Mouse (Mus musculus) lung, postnatal 10 days (tissue): ENCODE results near the gene Rasip1.

ENCODE experiments used
- DNase-seq: peaks from one replicate; pipeline ENCODE4 v3.0.0; 2021

Gene Rasip1

GRCm38 (mm10) chr7:45627261-45627660, at the start of gene Rasip1:
Gene Rasip1 (plus strand): TSS chr7:45627488.
- peak; percentile 84 for DNase-seq

DNA sequence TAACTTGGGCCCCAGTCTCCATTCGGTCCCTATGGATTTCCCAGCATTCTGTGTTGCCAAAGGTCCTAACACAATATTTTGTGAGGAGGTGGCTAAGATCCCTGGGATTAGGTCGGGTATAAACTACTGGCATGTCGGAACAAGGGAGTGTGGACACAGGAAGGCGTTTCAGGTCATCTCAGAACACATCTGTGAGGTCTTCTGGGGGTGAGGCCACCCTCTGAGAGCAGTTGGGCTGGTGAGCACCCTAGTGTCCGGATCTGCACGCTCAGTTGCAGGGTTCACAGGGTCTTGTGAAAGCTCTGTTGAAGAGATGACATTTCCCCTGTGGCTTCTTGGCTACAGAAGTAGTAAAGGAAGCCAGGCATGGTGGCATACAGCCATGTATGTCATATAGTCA, 41.4 kb upstream of the Rasip1 start:
- no peak for DNase-seq

GRCm38 (mm10) chr7:45587631-45588592, 39.4 kb upstream of the Rasip1 start:
- no peak for DNase-seq

- peak; percentile 97 for DNase-seq
Observed at GRCm38 (mm10) chr7:45589173-45589572, 38.1 kb upstream of the Rasip1 start.

- DNase-seq = no peak
Observed at GRCm38 (mm10) chr7:45589898-45590297, 37.4 kb upstream of the Rasip1 start.

- DNase-seq = peak; percentile 25
Observed at GRCm38 (mm10) chr7:45590874-45591273, 36.4 kb upstream of the Rasip1 start.

DNA sequence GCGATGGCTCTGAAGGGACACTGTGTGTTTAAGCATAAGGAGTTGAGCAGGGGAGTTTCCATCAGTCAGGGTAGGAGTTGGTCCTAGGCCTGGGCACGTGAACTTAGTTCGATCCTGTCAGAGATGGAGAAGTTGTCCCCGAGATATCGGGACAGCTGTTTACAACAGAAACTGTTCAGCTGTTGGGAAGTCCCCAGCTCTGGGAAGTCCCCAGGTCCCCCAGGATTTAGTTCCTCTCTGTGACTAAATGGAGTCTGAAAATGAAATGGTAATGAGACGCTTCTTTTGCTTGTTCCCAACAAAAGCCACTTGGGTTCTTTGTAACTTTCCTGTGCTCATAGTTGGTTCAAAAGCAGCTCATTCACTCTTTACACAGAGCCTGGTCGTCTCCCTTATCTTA, 35.4 kb upstream of the Rasip1 start:
- DNase-seq = no peak

GRCm38 (mm10) chr7:45593118-45593815, 34.0 kb upstream of the Rasip1 start:
- peak; percentile 80 for DNase-seq

DNA sequence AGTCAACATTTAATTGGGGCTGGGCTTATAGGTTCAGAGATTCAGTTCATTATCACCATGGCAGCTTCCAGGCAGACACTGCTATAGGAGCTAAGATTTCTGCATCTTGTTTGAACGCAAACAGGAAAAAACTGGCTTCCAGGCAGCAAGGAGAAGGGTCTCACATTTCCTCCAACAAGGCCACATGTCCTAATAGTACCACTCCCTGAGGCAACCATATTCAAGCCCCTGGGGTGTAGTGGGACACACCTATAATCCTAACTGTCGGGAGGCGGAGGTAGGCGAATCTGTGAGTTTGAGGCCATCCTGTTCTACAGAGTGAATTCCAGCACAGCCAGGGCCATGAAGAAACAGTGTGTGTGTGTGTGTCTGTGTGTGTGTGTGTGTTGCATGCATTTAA, 32.1 kb upstream of the Rasip1 start:
- DNase-seq = no peak

DNA sequence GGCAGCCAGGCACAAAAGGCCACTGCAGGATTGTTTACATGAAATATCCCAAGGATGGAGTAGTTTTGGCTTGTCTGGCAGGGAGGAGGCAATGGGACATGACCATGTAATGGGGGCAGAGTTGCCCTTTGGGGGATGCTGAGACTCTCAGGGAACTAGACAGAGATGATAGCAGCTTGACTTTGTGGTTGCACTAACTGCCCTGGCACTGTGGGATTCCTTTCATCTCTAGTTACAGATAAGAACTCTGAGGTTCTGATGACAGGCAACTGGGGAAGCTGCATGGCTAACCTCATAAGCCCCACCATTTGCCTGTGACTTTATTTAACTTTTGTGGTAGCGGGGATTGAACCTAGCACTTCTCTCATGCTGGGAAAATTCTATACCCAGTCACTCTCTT, 31.2 kb upstream of the Rasip1 start:
- DNase-seq = no peak

GRCm38 (mm10) chr7:45597013-45597412, 30.3 kb upstream of the Rasip1 start:
- DNase-seq = no peak

- no peak for DNase-seq
Observed at GRCm38 (mm10) chr7:45597527-45597926, 29.8 kb upstream of the Rasip1 start.

GRCm38 (mm10) chr7:45598960-45599879, 28.1 kb upstream of the Rasip1 start:
- DNase-seq = no peak

DNA sequence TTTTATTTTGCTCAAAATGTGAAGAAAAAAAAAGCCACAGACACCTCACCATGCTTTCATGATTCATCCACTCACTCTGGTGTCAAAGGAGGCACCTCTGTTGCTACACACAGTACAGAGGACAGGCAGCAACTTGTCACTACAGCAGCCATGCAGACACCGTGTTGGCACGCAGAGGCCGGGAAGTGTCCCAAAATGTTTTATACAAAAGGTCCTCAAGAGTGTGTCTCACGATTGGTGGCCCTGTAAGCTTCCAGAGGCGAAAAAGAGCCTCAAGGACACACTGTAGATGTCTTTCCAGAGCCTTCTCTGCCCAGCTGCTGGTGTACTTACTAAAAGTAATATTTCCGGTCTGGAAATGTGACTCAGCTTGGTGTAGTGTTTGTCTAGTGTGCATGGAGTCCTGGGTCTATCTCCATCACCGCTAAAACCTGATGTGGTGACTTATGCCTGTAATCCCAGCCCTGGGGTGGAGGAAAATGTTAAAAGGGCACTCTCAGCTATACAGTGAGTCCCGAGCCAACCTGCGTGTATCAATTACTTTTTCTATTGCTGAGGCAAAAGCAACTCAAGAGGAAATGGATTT, 21.5 kb upstream of the Rasip1 start:
- no peak for DNase-seq

- DNase-seq = no peak
Observed at GRCm38 (mm10) chr7:45609511-45609910, 17.8 kb upstream of the Rasip1 start.

DNA sequence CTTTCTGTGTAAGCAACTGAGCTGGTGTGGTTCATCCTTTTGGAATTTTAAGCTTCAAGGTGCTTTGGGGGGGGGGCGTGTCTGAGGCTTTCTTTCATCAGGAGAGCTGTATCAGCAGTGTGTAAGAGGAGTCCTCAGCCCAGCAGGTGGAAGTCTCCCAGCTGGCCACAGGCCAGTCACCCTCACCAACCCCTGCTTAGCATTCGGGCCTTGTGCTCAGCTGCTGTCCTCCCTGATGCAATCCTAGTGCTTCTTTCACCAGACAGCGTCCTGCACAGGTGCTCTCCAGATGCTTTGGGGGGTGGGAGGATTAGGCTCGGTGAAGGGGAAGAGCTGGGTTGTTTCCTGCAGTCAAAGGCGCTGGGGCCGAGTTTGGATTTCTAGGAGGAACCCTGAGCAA, 11.0 kb upstream of the Rasip1 start:
- DNase-seq = no peak

- no peak for DNase-seq
Observed at GRCm38 (mm10) chr7:45617042-45617695, 10.1 kb upstream of the Rasip1 start, which contains the start of gene Fut1. Gene Fut1 (plus strand): TSS chr7:45617289.

- DNase-seq = no peak
Observed at GRCm38 (mm10) chr7:45618316-45618715, 9.0 kb upstream of the Rasip1 start.

DNA sequence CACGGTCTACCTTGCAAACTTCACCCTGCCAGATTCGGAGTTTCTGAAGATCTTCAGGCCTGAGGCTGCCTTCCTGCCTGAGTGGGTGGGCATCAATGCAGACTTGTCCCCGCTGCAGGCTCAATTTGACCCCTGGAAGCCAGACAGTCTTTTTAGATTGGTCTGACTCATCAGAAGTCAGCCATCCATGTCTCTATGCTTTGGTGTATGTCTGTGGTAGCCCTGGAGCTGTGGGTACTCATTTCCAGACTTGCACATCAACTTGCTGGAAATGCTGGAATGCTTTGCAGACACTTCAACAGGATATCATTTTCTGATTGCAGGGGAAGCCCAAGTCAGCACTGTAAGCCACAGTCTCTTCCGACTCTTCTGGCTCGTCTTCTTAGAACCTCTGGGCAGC, 7.7 kb upstream of the Rasip1 start:
- DNase-seq = no peak

- DNase-seq = peak; percentile 78
Observed at GRCm38 (mm10) chr7:45621443-45621842, 5.8 kb upstream of the Rasip1 start, which contains the start of gene Izumo1. Gene Izumo1 (plus strand): TSS chr7:45621811.

DNA sequence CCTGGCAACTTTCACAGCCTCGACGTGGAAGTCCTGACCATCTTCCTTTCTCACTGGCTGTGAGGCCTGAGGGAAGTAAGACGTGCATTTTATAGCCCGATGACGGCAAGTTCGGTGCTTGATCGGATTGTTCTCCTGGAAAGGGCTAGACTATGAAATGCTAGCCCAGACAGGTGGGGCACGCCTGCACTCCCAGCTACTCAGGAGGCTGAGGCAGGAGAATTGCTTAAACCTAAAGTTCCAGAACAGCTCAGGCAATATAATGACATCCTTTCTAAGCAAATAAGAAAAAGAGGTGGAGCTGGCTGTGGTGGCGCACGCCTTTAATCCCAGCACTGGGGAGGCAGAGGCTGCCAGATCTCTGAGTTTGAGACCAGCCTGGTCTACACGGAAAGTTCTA, 3.8 kb upstream of the Rasip1 start:
- no peak for DNase-seq

DNA sequence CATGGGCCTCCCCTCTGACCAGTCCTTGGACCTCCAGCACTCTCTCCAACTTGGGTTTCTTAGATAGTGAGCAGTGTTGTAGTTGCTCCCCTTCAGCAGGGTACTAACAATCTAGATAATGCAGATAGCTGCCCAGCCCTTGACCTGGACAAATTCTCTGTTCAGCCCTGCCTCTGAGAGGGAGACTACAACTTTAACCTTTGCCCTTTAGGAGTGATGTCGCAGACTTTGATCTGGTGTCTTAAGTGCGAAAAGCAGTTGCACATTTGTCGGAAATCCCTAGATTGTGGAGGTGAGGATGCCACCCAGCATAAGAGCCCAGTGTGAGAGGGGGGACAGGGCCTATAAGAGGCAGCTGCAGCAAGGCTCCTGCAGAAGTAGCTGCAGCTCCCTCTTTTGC, 2.6 kb upstream of the Rasip1 start:
- DNase-seq = no peak
